Mouse (Mus musculus): ENCODE measurements around the gene Cc2d2a. TPM values are rescaled to one million over a fixed set of nuclear protein-coding genes. Genes with fewer than 3 reads are reported as not detected.

The Cc2d2a gene
- polyA plus RNA-seq, 1 experiment from 2014 or later = 1.00 TPM

DNA sequence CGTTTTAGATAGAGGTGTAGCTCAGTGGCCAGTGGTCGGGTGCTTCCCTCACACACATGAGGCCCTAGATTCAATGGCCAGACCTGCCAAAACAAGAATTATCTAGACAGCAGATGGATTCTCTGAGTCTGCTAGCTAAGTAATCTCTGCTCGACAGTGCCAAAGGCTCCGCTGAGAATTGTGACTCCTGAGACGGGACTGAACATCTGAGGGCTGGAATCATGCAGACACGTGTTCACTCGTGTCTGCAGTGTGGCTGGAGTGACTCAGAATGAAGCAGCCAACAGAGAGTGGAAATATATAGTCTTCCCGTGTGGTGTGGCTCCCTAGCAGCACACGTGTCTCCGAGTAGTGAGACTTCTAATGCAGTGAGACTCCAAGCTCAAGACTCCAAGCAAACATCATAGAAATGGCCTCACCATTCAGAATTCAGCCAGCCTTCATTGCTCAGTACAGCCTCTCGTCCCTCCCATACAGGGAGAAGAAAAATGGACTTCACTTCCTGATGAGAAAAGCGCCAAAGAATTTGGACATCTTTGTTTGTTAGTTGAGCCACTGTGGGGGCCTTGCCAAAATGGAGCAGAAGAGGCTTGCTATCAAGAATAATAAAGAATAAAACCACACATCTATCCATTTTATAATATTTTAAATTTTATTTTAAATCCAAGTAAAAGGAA lies 14.9 kb upstream of the Cc2d2a start:
- 78% methylated on average over 12 of the region's 12 CpGs for WGBS (ENCODE audit: insufficient replicate concordance)
- H3K4me3 ChIP-seq (ENCODE audit: low read depth, low read length) = no peak overlapping the region
- H3K9ac ChIP-seq (replicated peaks) = no peak overlapping the region
- no peaks in the 10 kb centered on the region for H3K36me3 ChIP-seq (replicated peaks; ENCODE audit: insufficient read depth, low read length)
- no peak for TF ChIP-seq CTCF (IDR thresholded peaks at IDR 0.05; ENCODE audit: low read depth)
- TF ChIP-seq EP300 (IDR thresholded peaks at IDR 0.05; ENCODE audit: low read depth) = no peak
- no peaks in the 10 kb centered on the region for H3K9me3 ChIP-seq (ENCODE audit: low read length)
- no peaks in the 10 kb centered on the region for H3K27me3 ChIP-seq (ENCODE audit: insufficient read depth, low read length)
- H3K27ac ChIP-seq (ENCODE audit: low read depth) = no peak overlapping the region
- ATAC-seq = no peak
- H3K4me2 ChIP-seq (ENCODE audit: low read depth, low read length) = no peak overlapping the region
- DNase-seq = no peak
- H3K4me1 ChIP-seq (ENCODE audit: insufficient read depth) = no peaks in the 10 kb centered on the region

DNA sequence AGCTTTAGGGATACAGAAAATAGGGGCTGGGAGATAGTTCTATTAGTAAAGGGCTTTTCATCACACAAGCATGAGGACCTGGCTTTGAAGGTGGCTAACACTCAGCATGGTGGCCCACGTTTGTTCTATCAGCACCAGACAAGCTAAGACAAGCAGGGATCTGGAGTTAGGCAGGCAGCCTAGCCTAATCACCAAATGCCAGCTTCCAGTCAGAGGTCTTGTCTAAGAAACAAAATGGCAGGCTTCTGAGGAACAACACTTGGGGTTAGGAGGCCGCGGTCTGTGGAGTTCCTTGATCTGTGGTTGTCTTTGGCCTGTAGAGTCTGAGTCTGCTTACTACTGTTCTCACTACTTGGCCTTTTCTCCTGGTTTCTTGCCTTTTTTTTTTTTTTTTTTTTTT lies 648 bp upstream of the Cc2d2a start:
- 88% methylated on average over 3 of the region's 3 CpGs for WGBS (ENCODE audit: insufficient replicate concordance)

DNA sequence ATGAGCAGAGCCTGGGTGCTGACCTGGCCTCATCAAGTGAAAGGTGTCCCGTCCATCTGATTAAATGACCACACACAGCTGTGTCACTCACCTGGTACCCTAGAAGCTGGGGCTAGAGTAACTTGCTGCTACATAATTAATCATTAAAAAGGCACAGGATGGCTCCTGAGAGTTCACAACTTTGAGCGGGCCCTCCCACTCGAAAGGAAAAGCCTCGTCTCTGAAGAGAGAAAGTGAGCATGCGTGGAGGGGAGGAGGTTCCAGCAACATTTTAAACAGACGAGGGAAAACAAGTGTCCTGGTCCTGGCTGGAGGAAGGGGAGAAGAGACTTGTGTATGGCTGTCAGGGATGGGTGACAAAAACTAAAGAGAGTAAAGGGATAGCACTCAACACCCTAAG lies 1.4 kb downstream of the Cc2d2a start:
- TF ChIP-seq CTCF (IDR thresholded peaks at IDR 0.05; ENCODE audit: low read depth) (no peak), EP300 (IDR thresholded peaks at IDR 0.05; ENCODE audit: low read depth) (no peak)
- no peak overlapping the region for H3K27ac ChIP-seq (ENCODE audit: low read depth)
- no peak for ATAC-seq
- H3K9ac ChIP-seq (replicated peaks) = no peak overlapping the region
- H3K4me3 ChIP-seq (ENCODE audit: low read depth, low read length) = no peak overlapping the region; the same call in 1 of the 2 replicates
- DNase-seq = no peak
- no peaks in the 10 kb centered on the region for H3K36me3 ChIP-seq (replicated peaks; ENCODE audit: insufficient read depth, low read length)
- peak overlapping the region; percentile 48 for H3K4me2 ChIP-seq (ENCODE audit: low read depth, low read length)
- 42% methylated on average over 6 of the region's 6 CpGs for WGBS (ENCODE audit: insufficient replicate concordance)
- no peaks in the 10 kb centered on the region for H3K27me3 ChIP-seq (ENCODE audit: insufficient read depth, low read length)
- H3K9me3 ChIP-seq (ENCODE audit: low read length) = no peaks in the 10 kb centered on the region
- no peaks in the 10 kb centered on the region for H3K4me1 ChIP-seq (ENCODE audit: insufficient read depth)

More for the DNA sequence above, 648 bp upstream of the Cc2d2a start:
- Histone ChIP-seq H3K4me3 (ENCODE audit: low read depth, low read length) (no peak overlapping the region), H3K9ac (replicated peaks) (no peak overlapping the region), H3K36me3 (replicated peaks; ENCODE audit: insufficient read depth, low read length) (no peaks in the 10 kb centered on the region), H3K27ac (ENCODE audit: low read depth) (no peak overlapping the region), H3K27me3 (ENCODE audit: insufficient read depth, low read length) (no peaks in the 10 kb centered on the region), H3K9me3 (ENCODE audit: low read length) (no peaks in the 10 kb centered on the region), H3K4me1 (ENCODE audit: insufficient read depth) (no peaks in the 10 kb centered on the region), H3K4me2 (ENCODE audit: low read depth, low read length) (peak overlapping the region; percentile 71; the same call in 1 of the 2 replicates)
- ATAC-seq (no peak), DNase-seq (no peak)
- no peak for TF ChIP-seq CTCF (IDR thresholded peaks at IDR 0.05; ENCODE audit: low read depth)
- no peak for TF ChIP-seq EP300 (IDR thresholded peaks at IDR 0.05; ENCODE audit: low read depth)

DNA sequence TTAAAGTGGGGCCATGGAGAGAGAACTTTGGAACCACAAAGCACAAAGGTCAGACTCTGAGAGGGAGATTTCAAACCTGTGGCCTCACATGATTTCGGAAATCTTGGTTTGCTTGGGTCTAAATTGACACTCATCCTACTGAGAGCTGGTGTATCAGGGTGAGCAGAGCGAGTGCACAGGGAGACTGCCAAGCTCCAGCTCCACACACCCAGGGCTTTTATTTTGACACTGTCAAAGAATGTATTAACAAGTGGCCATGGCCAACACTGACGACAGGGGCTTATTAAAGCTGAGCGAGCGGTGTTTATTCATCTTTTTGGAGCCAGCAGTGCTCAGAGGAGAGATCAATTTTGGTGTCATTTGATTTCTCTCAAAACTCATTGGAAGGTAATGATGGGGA lies 3.0 kb downstream of the Cc2d2a start:
- DNase-seq (no peak), ATAC-seq (no peak)
- Histone ChIP-seq H3K4me2 (ENCODE audit: low read depth, low read length) (no peak overlapping the region), H3K4me1 (ENCODE audit: insufficient read depth) (no peaks in the 10 kb centered on the region), H3K9me3 (ENCODE audit: low read length) (no peaks in the 10 kb centered on the region), H3K4me3 (ENCODE audit: low read depth, low read length) (no peak overlapping the region), H3K9ac (replicated peaks) (no peak overlapping the region), H3K27me3 (ENCODE audit: insufficient read depth, low read length) (no peaks in the 10 kb centered on the region), H3K27ac (ENCODE audit: low read depth) (no peak overlapping the region), H3K36me3 (replicated peaks; ENCODE audit: insufficient read depth, low read length) (no peaks in the 10 kb centered on the region)
- no peak for TF ChIP-seq CTCF (IDR thresholded peaks at IDR 0.05; ENCODE audit: low read depth)
- 49% methylated on average over 5 of the region's 5 CpGs for WGBS (ENCODE audit: insufficient replicate concordance)

DNA sequence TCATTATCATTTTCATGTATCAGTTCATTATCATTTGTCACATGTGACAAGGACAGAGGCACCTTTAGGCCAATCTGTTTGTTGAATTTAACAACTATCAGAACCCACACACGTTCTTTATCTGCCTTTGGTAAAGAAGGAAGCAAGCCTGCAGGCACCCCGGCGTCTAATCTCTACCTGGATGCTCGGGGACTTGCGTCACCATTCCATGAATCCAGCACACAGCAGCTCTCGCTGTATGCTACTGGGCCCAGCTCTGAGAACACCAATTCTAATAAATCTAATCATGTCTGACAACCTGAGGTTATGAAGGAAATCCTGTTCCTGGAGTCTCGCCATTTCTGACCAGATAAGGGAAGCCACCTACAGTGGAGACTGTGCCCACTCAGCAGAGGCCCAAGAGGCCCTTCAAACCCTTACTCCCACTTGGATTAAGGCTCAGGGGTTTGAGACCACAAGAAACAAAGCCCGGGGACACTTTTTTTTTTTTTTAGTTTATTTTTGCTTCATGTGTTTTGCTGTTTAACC lies 7.0 kb downstream of the Cc2d2a start:
- no peak overlapping the region for H3K9ac ChIP-seq (replicated peaks)
- H3K9me3 ChIP-seq (ENCODE audit: low read length) = no peaks in the 10 kb centered on the region
- no peak overlapping the region for H3K27ac ChIP-seq (ENCODE audit: low read depth)
- WGBS (ENCODE audit: insufficient replicate concordance) = 37% methylated on average over 8 of the region's 8 CpGs
- no peak overlapping the region for H3K4me3 ChIP-seq (ENCODE audit: low read depth, low read length)
- H3K36me3 ChIP-seq (replicated peaks; ENCODE audit: insufficient read depth, low read length) = no peaks in the 10 kb centered on the region
- no peaks in the 10 kb centered on the region for H3K27me3 ChIP-seq (ENCODE audit: insufficient read depth, low read length)
- no peak overlapping the region for H3K4me2 ChIP-seq (ENCODE audit: low read depth, low read length)
- no peak for ATAC-seq
- DNase-seq = no peak
- no peaks in the 10 kb centered on the region for H3K4me1 ChIP-seq (ENCODE audit: insufficient read depth)
- TF ChIP-seq EP300 (IDR thresholded peaks at IDR 0.05; ENCODE audit: low read depth) = no peak
- TF ChIP-seq CTCF (IDR thresholded peaks at IDR 0.05; ENCODE audit: low read depth) = no peak

DNA sequence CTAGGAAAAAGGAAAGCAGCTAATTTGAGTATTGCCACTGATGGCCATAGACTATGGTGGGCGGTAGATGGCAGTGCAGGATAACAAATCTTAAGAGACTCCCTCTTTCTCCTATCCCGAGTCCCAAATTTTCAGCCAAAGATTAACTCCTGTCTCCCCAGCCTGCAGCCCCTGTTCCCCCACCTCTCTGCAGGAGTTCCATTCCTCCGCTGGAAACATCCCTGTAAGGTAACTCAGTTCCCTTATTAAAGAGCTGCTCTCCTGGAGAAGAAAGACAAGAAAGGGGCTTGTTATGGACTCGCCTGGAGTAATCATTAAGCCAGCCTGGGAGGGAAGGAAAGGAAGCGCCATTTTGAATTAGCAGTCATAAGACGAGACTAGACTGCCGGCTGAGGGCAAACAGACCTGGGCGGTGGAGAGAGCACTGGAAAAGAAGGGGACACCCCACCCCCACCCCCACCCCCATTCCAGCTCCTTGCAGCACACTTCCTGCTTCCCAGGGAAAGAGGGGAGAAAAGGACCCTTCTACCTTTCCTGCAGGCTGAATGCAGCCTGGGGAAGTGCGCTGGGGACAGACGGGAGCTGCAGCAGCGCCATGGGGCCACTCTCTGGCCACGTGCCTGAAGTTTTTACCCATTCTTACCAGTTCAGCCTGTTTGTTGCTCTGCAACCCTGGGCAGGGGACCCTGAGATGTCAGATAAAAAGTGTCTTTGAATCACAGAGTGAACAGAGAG lies 10.2 kb downstream of the Cc2d2a start:
- no peaks in the 10 kb centered on the region for H3K27me3 ChIP-seq (ENCODE audit: insufficient read depth, low read length)
- no peaks in the 10 kb centered on the region for H3K36me3 ChIP-seq (replicated peaks; ENCODE audit: insufficient read depth, low read length)
- peak overlapping the region; percentile 47 for H3K4me3 ChIP-seq (ENCODE audit: low read depth, low read length)
- H3K9me3 ChIP-seq (ENCODE audit: low read length) = no peaks in the 10 kb centered on the region
- H3K4me1 ChIP-seq (ENCODE audit: insufficient read depth) = no peaks in the 10 kb centered on the region
- peak overlapping the region; percentile 44 for H3K27ac ChIP-seq (ENCODE audit: low read depth)
- DNase-seq = peak; percentile 61
- peak overlapping the region; percentile 69 for H3K4me2 ChIP-seq (ENCODE audit: low read depth, low read length)
- 5% methylated on average over 12 of the region's 12 CpGs for WGBS (ENCODE audit: insufficient replicate concordance)
- peak; percentile 92 for ATAC-seq
- H3K9ac ChIP-seq (replicated peaks) = peak overlapping the region; percentile 62
- TF ChIP-seq CTCF (IDR thresholded peaks at IDR 0.05; ENCODE audit: low read depth) = peak; percentile 73
- TF ChIP-seq EP300 (IDR thresholded peaks at IDR 0.05; ENCODE audit: low read depth) = no peak
